Mouse (Mus musculus) left cerebral cortex, postnatal 36 days (tissue): ENCODE data around the gene Gtf3c1. TPM values are rescaled to one million over a fixed set of nuclear protein-coding genes. Genes with fewer than 3 reads are reported as not detected.
"Not testable (repeated sequence)": the region's sequence is repeated elsewhere in the genome, so short reads cannot be mapped to it uniquely, and the experiment has no call there.

Source experiments
- DNase-seq, 2 experiments: peaks; one replicate each; pipeline ENCODE4 v3.0.0; 2021 to 2022; ENCODE audit warnings: low spot score in 2 of 2, mixed read lengths in 1 of 2
- intact Hi-C: fragments of 180-260 bp; cut with DNase I; formaldehyde crosslinking; loops from one replicate; pipeline ENCODE4 v1.15.1; 2025
- total RNA-seq, 2 experiments: library from RNA; stranded (reverse); gene quantifications; 2 replicates each; pipeline ENCODE4 v1.2.3; 2021

Gene Gtf3c1
- total RNA-seq, 2 experiments from 2014 or later: 92.2 to 103 TPM

- intact Hi-C loops, DNase-seq: not testable (repeated sequence)
Measured at GRCm38 (mm10) chr7:125713542-125714055, 6.0 kb upstream of the Gtf3c1 start.

- intact Hi-C loops: no loop called here
- no peak for DNase-seq
Measured at GRCm38 (mm10) chr7:125708100-125708499, 520 bp upstream of the Gtf3c1 start.

GRCm38 (mm10) chr7:125707186-125707585 lies 394 bp downstream of the Gtf3c1 start:
- intact Hi-C loops: no loop called here
- DNase-seq: peak in 1 of 2 experiments; percentile 58

GRCm38 (mm10) chr7:125702791-125703190 lies 4.8 kb downstream of the Gtf3c1 start:
- DNase-seq: no peak
- intact Hi-C loops: no loop called here

- peak; percentile 73 for DNase-seq
- intact Hi-C loops: no loop called here
Measured at GRCm38 (mm10) chr7:125694056-125694455, 13.5 kb downstream of the Gtf3c1 start.

- intact Hi-C loops: no loop called here
- peak; percentile 35 to 38 for DNase-seq
Measured at GRCm38 (mm10) chr7:125690516-125690915, 17.1 kb downstream of the Gtf3c1 start.

- DNase-seq: no peak
- intact Hi-C loops: loop anchor here (10.0 kb wide), 1 partner anchor 405 kb away; the partner anchor contains the start of gene Gsg1l
Measured at GRCm38 (mm10) chr7:125679936-125680335, 27.6 kb downstream of the Gtf3c1 start.

GRCm38 (mm10) chr7:125678756-125679155 lies 28.8 kb downstream of the Gtf3c1 start:
- intact Hi-C loops: loop anchor here (10.0 kb wide), 1 partner anchor 406 kb away; the partner anchor contains the start of gene Gsg1l
- DNase-seq: no peak

- intact Hi-C loops: loop anchor here (10.0 kb wide), 1 partner anchor 410 kb away; the partner anchor contains the start of gene Gsg1l
- DNase-seq: peak in 1 of 2 experiments; percentile 38
Measured at GRCm38 (mm10) chr7:125674916-125675315, 32.7 kb downstream of the Gtf3c1 start.

GRCm38 (mm10) chr7:125671396-125671795 lies 36.2 kb downstream of the Gtf3c1 start:
- intact Hi-C loops: loop anchor here (10.0 kb wide), 1 partner anchor 413 kb away; the partner anchor contains the start of gene Gsg1l

GRCm38 (mm10) chr7:125670865-125671264 lies 36.7 kb downstream of the Gtf3c1 start:
- DNase-seq: no peak
- intact Hi-C loops: loop anchor here (10.0 kb wide), 1 partner anchor 414 kb away; the partner anchor contains the start of gene Gsg1l

More at GRCm38 (mm10) chr7:125671396-125671795, 36.2 kb downstream of the Gtf3c1 start:
- no peak for DNase-seq

GRCm38 (mm10) chr7:125663654-125664053 lies 43.9 kb downstream of the Gtf3c1 start:
- no peak for DNase-seq
- intact Hi-C loops: no loop called here

GRCm38 (mm10) chr7:125657511-125657910 lies 50.1 kb downstream of the Gtf3c1 start:
- intact Hi-C loops: no loop called here
- no peak for DNase-seq

GRCm38 (mm10) chr7:125649013-125649412 lies 58.6 kb downstream of the Gtf3c1 start:
- no peak for DNase-seq
- intact Hi-C loops: no loop called here

- no peak for DNase-seq
- intact Hi-C loops: no loop called here
Measured at GRCm38 (mm10) chr7:125645413-125645812, 62.2 kb downstream of the Gtf3c1 start.

GRCm38 (mm10) chr7:125643880-125644279 lies 63.7 kb downstream of the Gtf3c1 start:
- no peak for DNase-seq
- intact Hi-C loops: no loop called here

GRCm38 (mm10) chr7:125638870-125639386 lies 68.7 kb downstream of the Gtf3c1 start:
- peak; percentile 69 to 74 for DNase-seq
- intact Hi-C loops: loop anchor here (2.0 to 5.0 kb wide), 2 partner anchors 57 to 168 kb away; no protein-coding TSS in a partner anchor

- intact Hi-C loops: loop anchor here (2.0 to 5.0 kb wide), 2 partner anchors 56 to 168 kb away; no protein-coding TSS in a partner anchor
- no peak for DNase-seq
Measured at GRCm38 (mm10) chr7:125638376-125638775, 69.2 kb downstream of the Gtf3c1 start.

- no peak for DNase-seq
- intact Hi-C loops: loop anchor here (2.0 to 5.0 kb wide), 2 partner anchors 55 to 167 kb away; no protein-coding TSS in a partner anchor
Measured at GRCm38 (mm10) chr7:125637220-125638140, 70.1 kb downstream of the Gtf3c1 start.

GRCm38 (mm10) chr7:125630989-125631388 lies 76.6 kb downstream of the Gtf3c1 start:
- intact Hi-C loops: no loop called here
- DNase-seq: no peak
